Mouse (Mus musculus) hindbrain, postnatal 0 days (tissue): ENCODE measurements around the gene Bpnt1. TPM values are rescaled to one million over a fixed set of nuclear protein-coding genes. Genes with fewer than 3 reads are reported as not detected.

Experiments
- ATAC-seq: fragments of 200-750 bp; cut with Nextera tagmentation; 2 replicates; pipeline ENCODE4 v1.8.0; 2017; ENCODE audit warnings: mild to moderate bottlenecking, moderate TSS enrichment, moderate library complexity
- DNase-seq: peaks from one replicate; pipeline ENCODE4 v3.0.0-alpha.2; 2015; ENCODE audit warnings: low spot score
- H3K27ac ChIP-seq: fragments of 300-500 bp; sonication (generic); 2 replicates; pipeline ENCODE4 v1.5.1; 2014; ENCODE audit warnings: mild to moderate bottlenecking
- H3K27me3 ChIP-seq: fragments of 300-500 bp; sonication (generic); 2 replicates; pipeline ENCODE4 v1.6.1; 2014; ENCODE audit warnings: low read length, mixed read lengths; ENCODE audit not compliant: insufficient read depth
- H3K36me3 ChIP-seq: fragments of 300-500 bp; sonication (generic); 2 replicates; pipeline ENCODE4 v1.6.1; 2014; ENCODE audit warnings: low read length, mixed read lengths; ENCODE audit not compliant: insufficient read depth
- H3K4me1 ChIP-seq: fragments of 300-500 bp; sonication (generic); 2 replicates; pipeline ENCODE4 v1.6.1; 2014; ENCODE audit warnings: antibody characterized with exemption, low read length, mixed read lengths; ENCODE audit not compliant: insufficient read depth
- H3K4me2 ChIP-seq: fragments of 300-500 bp; sonication (generic); 2 replicates; pipeline ENCODE4 v1.6.1; 2014; ENCODE audit warnings: low read depth, mild to moderate bottlenecking, low read length, moderate library complexity, mixed read lengths
- H3K4me3 ChIP-seq: fragments of 300-500 bp; sonication (generic); 2 replicates; pipeline ENCODE4 v1.5.1; 2014; ENCODE audit warnings: low read length
- H3K9ac ChIP-seq: fragments of 300-500 bp; sonication (generic); replicated peaks from 2 replicates; pipeline ENCODE4 v1.6.1; 2014; ENCODE audit warnings: mild to moderate bottlenecking, low read length, moderate library complexity, mixed read lengths
- H3K9me3 ChIP-seq: fragments of 300-500 bp; sonication (generic); 2 replicates; pipeline ENCODE4 v1.6.1; 2016; ENCODE audit warnings: low read length, mixed read lengths
- CTCF ChIP-seq: IDR thresholded peaks from 2 replicates; pipeline ENCODE4 v1.5.1; 2016; ENCODE audit warnings: antibody characterized with exemption, control low read depth, low read depth
- WGBS: fragments of 180-500 bp; shearing (Covaris S2); extraction: QIAGEN DNeasy Blood & Tissue Kit; methylation state at CpG from one replicate; pipeline ENCODE4 v1.1.7; 2014; 5-methylcytosine and 5-hydroxymethylcytosine counted together
- polyA plus RNA-seq: library from polyadenylated mRNA; unstranded; fragments of >200 nt; fragmentation: Nextera tagmentation; extraction: Ambion mirVana; gene quantifications from 2 replicates; pipeline ENCODE4 v1.2.1, GENCODE M21; 2015
- total RNA-seq: library from RNA; depleted of rRNA; stranded (reverse); fragments of >200 nt; gene quantifications from 2 replicates; pipeline ENCODE4 v1.2.3, GENCODE M21; 2014; rRNA removed

Gene Bpnt1
- total RNA-seq (77.1 and 89.5 TPM in 2 replicates), polyA plus RNA-seq (69.9 and 72.5 TPM in 2 replicates)

GRCm38 (mm10) chr1:185331983-185332430, at the start of gene Bpnt1:
Gene Bpnt1 (plus strand): TSS chr1:185332149.
- Histone ChIP-seq H3K36me3 (0 out of 2 replicates have a peak, but pooled peaks cover 1% of the 10 kb centered on the region), H3K27me3 (no peaks in the 10 kb centered on the region), H3K9me3 (no peaks in the 10 kb centered on the region), H3K4me1 (peaks cover 5% of the 10 kb centered on the region; the same call in 1 of the 2 replicates), H3K4me2 (peak within 1 kb of the TSS; percentile 75), H3K27ac (peak within 1 kb of the TSS; percentile 82), H3K4me3 (peak within 1 kb of the TSS; percentile 69), H3K9ac (peak within 1 kb of the TSS; percentile 66)
- DNase-seq: peak; percentile 97
- ATAC-seq: peak; percentile 91
- TF ChIP-seq CTCF: no peak
- WGBS: under 1% methylated on average over 32 of the region's 32 CpGs

- Histone ChIP-seq H3K4me2 (no peak overlapping the region), H3K4me1 (no peaks in the 10 kb centered on the region), H3K27me3 (no peaks in the 10 kb centered on the region), H3K4me3 (no peak overlapping the region), H3K9me3 (no peaks in the 10 kb centered on the region), H3K27ac (no peak overlapping the region), H3K36me3 (peaks cover 73% of the 10 kb centered on the region), H3K9ac (no peak overlapping the region)
- DNase-seq (no peak), ATAC-seq (no peak)
- TF ChIP-seq CTCF: no peak
- 85% methylated on average over 11 of the region's 11 CpGs for WGBS
These were observed 49.1 kb upstream of the Bpnt1 start for GRCm38 (mm10) chr1:185282846-185283245.

- Histone ChIP-seq H3K9me3 (no peaks in the 10 kb centered on the region), H3K27ac (no peak overlapping the region), H3K27me3 (no peaks in the 10 kb centered on the region), H3K4me2 (no peak overlapping the region), H3K4me3 (no peak overlapping the region), H3K36me3 (peaks cover 72% of the 10 kb centered on the region), H3K4me1 (no peaks in the 10 kb centered on the region), H3K9ac (no peak overlapping the region)
- ATAC-seq: no peak
- no peak for DNase-seq
- no peak for TF ChIP-seq CTCF
- WGBS: 87% methylated on average over 15 of the region's 15 CpGs
These were observed 48.7 kb upstream of the Bpnt1 start for GRCm38 (mm10) chr1:185283247-185283646.

DNA sequence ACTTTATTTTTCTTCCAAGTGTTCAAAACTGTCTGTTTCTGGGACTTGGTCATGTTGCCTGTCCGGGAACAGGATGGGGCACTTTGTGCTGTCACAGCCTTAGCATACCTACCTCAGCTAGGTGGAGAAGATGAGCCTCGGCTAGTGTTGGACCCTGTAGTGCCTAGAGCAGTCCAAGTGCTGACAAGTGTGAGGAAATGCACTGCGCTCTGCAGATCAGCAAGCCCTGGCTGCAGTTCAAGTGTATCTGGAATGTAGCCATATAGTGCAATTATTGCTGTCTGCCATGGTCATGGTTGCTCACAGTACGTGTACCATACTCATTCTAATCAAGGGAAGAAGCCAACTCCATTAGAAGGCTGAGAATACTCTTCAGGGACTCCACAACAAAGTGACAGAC, 47.2 kb upstream of the Bpnt1 start:
- Histone ChIP-seq H3K27me3 (no peaks in the 10 kb centered on the region), H3K9ac (no peak overlapping the region), H3K9me3 (no peaks in the 10 kb centered on the region), H3K27ac (no peak overlapping the region), H3K36me3 (peaks cover 57% of the 10 kb centered on the region), H3K4me3 (no peak overlapping the region), H3K4me2 (no peak overlapping the region), H3K4me1 (no peaks in the 10 kb centered on the region)
- WGBS: 41% methylated on average over 4 of the region's 4 CpGs
- peak; percentile 86 for DNase-seq
- TF ChIP-seq CTCF: no peak
- peak; percentile 55 for ATAC-seq

- no peaks in the 10 kb centered on the region for H3K27me3 ChIP-seq
- no peak overlapping the region for H3K4me2 ChIP-seq
- H3K4me3 ChIP-seq: no peak overlapping the region
- peak; percentile 79 for DNase-seq
- WGBS: 54% methylated on average over 4 of the region's 4 CpGs
- H3K27ac ChIP-seq: no peak overlapping the region
- TF ChIP-seq CTCF: peak; percentile 21; the same call in 1 of the 2 replicates
- H3K4me1 ChIP-seq: no peaks in the 10 kb centered on the region
- H3K9me3 ChIP-seq: no peaks in the 10 kb centered on the region
- no peak overlapping the region for H3K9ac ChIP-seq
- peaks cover 53% of the 10 kb centered on the region for H3K36me3 ChIP-seq
- ATAC-seq: peak; percentile 68
These were observed 46.8 kb upstream of the Bpnt1 start for GRCm38 (mm10) chr1:185285171-185285570.

DNA sequence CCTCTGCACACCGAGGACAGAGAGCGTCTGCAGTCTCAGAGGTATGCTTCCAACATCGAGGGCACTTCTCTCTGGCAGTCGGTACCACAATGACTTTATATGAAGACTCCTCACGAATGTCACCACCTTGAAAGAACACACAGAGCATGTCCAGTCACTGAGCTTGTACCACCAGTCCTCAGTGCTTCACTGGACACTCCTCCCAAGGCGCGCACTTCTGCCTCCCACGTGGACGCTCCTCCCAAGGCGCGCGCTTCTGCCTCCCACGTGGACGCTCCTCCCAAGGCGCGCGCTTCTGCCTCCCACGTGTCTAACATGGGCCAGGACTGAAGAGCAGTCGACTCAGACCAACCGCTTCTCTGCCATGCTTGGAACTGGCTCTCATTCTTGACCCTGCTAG, 44.9 kb upstream of the Bpnt1 start:
- H3K9ac ChIP-seq: no peak overlapping the region
- DNase-seq (no peak), ATAC-seq (no peak)
- H3K9me3 ChIP-seq: no peaks in the 10 kb centered on the region
- no peaks in the 10 kb centered on the region for H3K4me1 ChIP-seq
- H3K36me3 ChIP-seq: peaks cover 53% of the 10 kb centered on the region
- WGBS: 94% methylated on average over 20 of the region's 20 CpGs
- no peak overlapping the region for H3K4me3 ChIP-seq
- no peaks in the 10 kb centered on the region for H3K27me3 ChIP-seq
- no peak overlapping the region for H3K27ac ChIP-seq
- no peak overlapping the region for H3K4me2 ChIP-seq
- no peak for TF ChIP-seq CTCF

- Histone ChIP-seq H3K27ac (no peak overlapping the region), H3K9me3 (no peaks in the 10 kb centered on the region), H3K4me2 (no peak overlapping the region), H3K4me1 (no peaks in the 10 kb centered on the region), H3K27me3 (no peaks in the 10 kb centered on the region), H3K36me3 (peaks cover 59% of the 10 kb centered on the region), H3K4me3 (no peak overlapping the region), H3K9ac (no peak overlapping the region)
- TF ChIP-seq CTCF: no peak
- WGBS: 77% methylated on average over 5 of the region's 5 CpGs
- ATAC-seq (no peak), DNase-seq (no peak)
These were observed 42.7 kb upstream of the Bpnt1 start for GRCm38 (mm10) chr1:185289231-185289630.
